ENCODE assay signal across 27 mouse cellular contexts in genomic region chr3:54083634-54084033, GRCm38 (mm10).
DNase-seq lines count a peak whose midpoint lies in the region; ATAC-seq and TF ChIP-seq lines count a peak whose summit lies in the region.
"Had no signal": no experiment of that assay in that cellular context is flagged by ENCODE, and none has a peak within 500 bp of the region (broad histone marks: within the 10 kb centered on the region; RNA-seq: fewer than 3 reads in every experiment).

No protein-coding gene starts in this region.

- no peaks in the 10 kb centered on the region for H3K27me3 ChIP-seq in forebrain, embryonic 14.5 days (replicated peaks; ENCODE audit: control insufficient read depth, insufficient read depth, low read length)
- no peaks in the 10 kb centered on the region for H3K27me3 ChIP-seq in forebrain, postnatal 0 days (ENCODE audit: insufficient read depth, low read length)
- H3K27me3 ChIP-seq in hindbrain, embryonic 15.5 days: no peaks in the 10 kb centered on the region
- H3K27me3 ChIP-seq in midbrain, embryonic 15.5 days (replicated peaks): no peaks in the 10 kb centered on the region
- H3K27me3 ChIP-seq: heart, embryonic 13.5 days; intestine, embryonic 15.5 days; limb, embryonic 15.5 days; liver, embryonic 13.5 days had no signal

- H3K4me3 ChIP-seq in forebrain, embryonic 14.5 days (ENCODE audit: low read depth, low read length): no peak overlapping the region
- H3K4me3 ChIP-seq in forebrain, postnatal 0 days (ENCODE audit: low read depth, low read length): no peak overlapping the region
- no peak overlapping the region for H3K4me3 ChIP-seq in hindbrain, embryonic 15.5 days
- H3K4me3 ChIP-seq in midbrain, embryonic 15.5 days: no peak overlapping the region
- H3K4me3 ChIP-seq: erythroblast, embryonic 14.5 days; heart, adult 2 months; heart, embryonic 13.5 days; intestine, embryonic 15.5 days; limb, embryonic 10.5 days; limb, embryonic 15.5 days; liver, embryonic 13.5 days had no signal

- peaks cover 5% of the 10 kb centered on the region for H3K4me1 ChIP-seq in forebrain, embryonic 14.5 days (ENCODE audit: control insufficient read depth, insufficient read depth, low read length)
- no peaks in the 10 kb centered on the region for H3K4me1 ChIP-seq in forebrain, postnatal 0 days (ENCODE audit: insufficient read depth)
- 0 out of 2 replicates have a peak, but pooled peaks cover 8% of the 10 kb centered on the region for H3K4me1 ChIP-seq in hindbrain, embryonic 15.5 days (replicated peaks)
- peaks cover 8% of the 10 kb centered on the region for H3K4me1 ChIP-seq in midbrain, embryonic 15.5 days
- H3K4me1 ChIP-seq: heart, embryonic 13.5 days; intestine, embryonic 15.5 days; limb, embryonic 10.5 days; limb, embryonic 15.5 days; liver, embryonic 13.5 days had no signal

- no peak for TF ChIP-seq POLR2A in brain, embryonic 14.5 days (IDR thresholded peaks at IDR 0.05; ENCODE audit: borderline replicate concordance, extremely low read depth, insufficient read depth, insufficient read length, poor library complexity, severe bottlenecking)

- H3K9ac ChIP-seq in forebrain, embryonic 14.5 days (ENCODE audit: low read length): no peak overlapping the region
- no peak overlapping the region for H3K9ac ChIP-seq in forebrain, postnatal 0 days
- H3K9ac ChIP-seq in hindbrain, embryonic 15.5 days: no peak overlapping the region
- no peak overlapping the region for H3K9ac ChIP-seq in midbrain, embryonic 15.5 days
- H3K9ac ChIP-seq: heart, embryonic 13.5 days; intestine, embryonic 15.5 days; limb, embryonic 15.5 days; liver, embryonic 13.5 days had no signal

- no peak for TF ChIP-seq CTCF in forebrain, postnatal 0 days (IDR thresholded peaks at IDR 0.05; ENCODE audit: low read depth)
- no peak for TF ChIP-seq CTCF in brain, embryonic 14.5 days (IDR thresholded peaks at IDR 0.05; ENCODE audit: borderline replicate concordance, extremely low read depth, insufficient read depth, insufficient read length)

- H3K36me3 ChIP-seq in forebrain, embryonic 14.5 days (ENCODE audit: control insufficient read depth, insufficient read depth, low read length): no peaks in the 10 kb centered on the region
- H3K36me3 ChIP-seq in forebrain, postnatal 0 days (ENCODE audit: insufficient read depth): no peaks in the 10 kb centered on the region
- H3K36me3 ChIP-seq in hindbrain, embryonic 15.5 days: no peaks in the 10 kb centered on the region
- no peaks in the 10 kb centered on the region for H3K36me3 ChIP-seq in midbrain, embryonic 15.5 days (replicated peaks)
- H3K36me3 ChIP-seq: heart, embryonic 13.5 days; intestine, embryonic 15.5 days; limb, embryonic 10.5 days; limb, embryonic 15.5 days; liver, embryonic 13.5 days had no signal

- no peak for DNase-seq in forebrain, embryonic 14.5 days (ENCODE audit: low spot score)
- no peak for DNase-seq in forebrain, postnatal 0 days
- peak; percentile 43 for DNase-seq in brain, embryonic 14.5 days (ENCODE audit: low read depth)
- no peak for DNase-seq in embryo, embryonic 10.5 days (ENCODE audit: low spot score)
- DNase-seq in layer of hippocampus, adult 11-12 months (ENCODE audit: low spot score): no peak
- DNase-seq: adrenal gland, postnatal 10 days; cerebellum, adult 11 months; cerebellum, adult 9-11 months; heart, adult 2 months; heart, postnatal 10 days; kidney, adult 2 months; kidney, postnatal 4 days; layer of hippocampus, postnatal 36 days; liver, embryonic 13.5 days; lung, adult 18-20 months; lung, postnatal 4 days; thymus, postnatal 4 days had no signal

- 43% methylated on average over 6 of the region's 6 CpGs for WGBS in forebrain, embryonic 14.5 days
- 47% methylated on average over 6 of the region's 6 CpGs for WGBS in forebrain, postnatal 0 days
- 37% methylated on average over 6 of the region's 6 CpGs for WGBS in hindbrain, embryonic 15.5 days
- 31% methylated on average over 6 of the region's 6 CpGs for WGBS in midbrain, embryonic 15.5 days

- peak; percentile 32; the same call in 1 of the 2 replicates for ATAC-seq in forebrain, embryonic 14.5 days
- ATAC-seq in forebrain, postnatal 0 days: no peak
- ATAC-seq in hindbrain, embryonic 15.5 days (ENCODE audit: low FRiP score, low read depth): peak; percentile 51; the same call in 1 of the 2 replicates
- peak; percentile 39; the same call in 1 of the 2 replicates for ATAC-seq in midbrain, embryonic 15.5 days (replicated peaks)
- ATAC-seq: intestine, embryonic 15.5 days; lung, postnatal 0 days; Patski had no signal

- no peak overlapping the region for H3K4me2 ChIP-seq in forebrain, embryonic 14.5 days (ENCODE audit: low read length)
- no peak overlapping the region for H3K4me2 ChIP-seq in forebrain, postnatal 0 days (ENCODE audit: low read depth)
- H3K4me2 ChIP-seq in hindbrain, embryonic 15.5 days: no peak overlapping the region
- H3K4me2 ChIP-seq in midbrain, embryonic 15.5 days: no peak overlapping the region
- H3K4me2 ChIP-seq: heart, embryonic 13.5 days; intestine, embryonic 15.5 days; limb, embryonic 15.5 days; liver, embryonic 13.5 days had no signal

- H3K9me3 ChIP-seq in forebrain, embryonic 14.5 days (replicated peaks; ENCODE audit: control insufficient read depth, low read length): no peaks in the 10 kb centered on the region
- H3K9me3 ChIP-seq in forebrain, postnatal 0 days (ENCODE audit: low read length): no peaks in the 10 kb centered on the region
- no peaks in the 10 kb centered on the region for H3K9me3 ChIP-seq in hindbrain, embryonic 15.5 days
- H3K9me3 ChIP-seq in midbrain, embryonic 15.5 days: no peaks in the 10 kb centered on the region
- H3K9me3 ChIP-seq: heart, embryonic 13.5 days; intestine, embryonic 15.5 days; limb, embryonic 10.5 days; limb, embryonic 15.5 days; liver, embryonic 13.5 days had no signal

- no peak overlapping the region for H3K27ac ChIP-seq in forebrain, embryonic 14.5 days (ENCODE audit: low read depth, low read length)
- H3K27ac ChIP-seq in forebrain, postnatal 0 days (ENCODE audit: low read depth, low read length): no peak overlapping the region
- no peak overlapping the region for H3K27ac ChIP-seq in hindbrain, embryonic 15.5 days (replicated peaks)
- H3K27ac ChIP-seq in midbrain, embryonic 15.5 days: no peak overlapping the region
- H3K27ac ChIP-seq: heart, adult 2 months; heart, embryonic 13.5 days; intestine, embryonic 15.5 days; kidney, postnatal 0 days; limb, embryonic 10.5 days; limb, embryonic 15.5 days; liver, embryonic 13.5 days had no signal
